Mouse (Mus musculus) liver, embryonic 14.5 days (tissue): ENCODE results near the gene Ttpal. TPM values are rescaled to one million over a fixed set of nuclear protein-coding genes. Genes with fewer than 3 reads are reported as not detected.

Experiments
- ATAC-seq: fragments of 200-750 bp; cut with Nextera tagmentation; 2 replicates; pipeline ENCODE4 v1.8.0; 2017; ENCODE audit warnings: moderate number of reproducible peaks, mild to moderate bottlenecking, moderate library complexity; ENCODE audit not compliant: insufficient read depth
- DNase-seq, 3 experiments: peaks; one replicate each; pipeline ENCODE4 v3.0.0-alpha.2; 2012 to 2013; ENCODE audit warnings: low read depth in 3 of 3, low spot score in 3 of 3
- H3K27ac ChIP-seq: fragments of 300-500 bp; sonication (generic); 2 replicates; pipeline ENCODE4 v1.5.1; 2014; ENCODE audit warnings: moderate library complexity, mild to moderate bottlenecking, control low read depth, inconsistent platforms
- H3K27me3 ChIP-seq: fragments of 300-500 bp; sonication (generic); 2 replicates; pipeline ENCODE4 v1.6.1; 2014; ENCODE audit warnings: mild to moderate bottlenecking, low read length, moderate library complexity; ENCODE audit not compliant: control insufficient read depth, insufficient read depth
- H3K36me3 ChIP-seq: fragments of 300-500 bp; sonication (generic); replicated peaks from 2 replicates; pipeline ENCODE4 v1.6.1; 2014; ENCODE audit warnings: low read depth; ENCODE audit not compliant: control insufficient read depth, insufficient read depth
- H3K4me1 ChIP-seq, 2 experiments: fragments of 200-500 bp in 1 of 2; fragments of 300-500 bp in 1 of 2; sonication (generic) in 1 of 2; replicated peaks; 2 replicates each; pipeline ENCODE4 v1.6.1; 2012 to 2014; ENCODE audit warnings: antibody characterized with exemption in 1 of 2, inconsistent platforms in 1 of 2, low read length in 1 of 2; ENCODE audit not compliant: control insufficient read depth in 2 of 2, insufficient read depth in 2 of 2
- H3K4me2 ChIP-seq: fragments of 300-500 bp; sonication (generic); 2 replicates; pipeline ENCODE4 v1.6.1; 2014; ENCODE audit warnings: low read depth, mild to moderate bottlenecking, control low read depth, moderate library complexity
- H3K4me3 ChIP-seq, 2 experiments: fragments of 200-500 bp in 1 of 2; fragments of 300-500 bp in 1 of 2; sonication (generic) in 1 of 2; 2 replicates each; pipeline ENCODE4 v1.5.1; 2012 to 2014; ENCODE audit warnings: low read depth in 2 of 2, low read length in 2 of 2, mild to moderate bottlenecking in 2 of 2, control low read depth in 1 of 2, inconsistent platforms in 1 of 2, moderate library complexity in 1 of 2; ENCODE audit not compliant: insufficient read depth in 1 of 2
- H3K9ac ChIP-seq: fragments of 300-500 bp; sonication (generic); replicated peaks from 2 replicates; pipeline ENCODE4 v1.6.1; 2014; ENCODE audit warnings: mild to moderate bottlenecking, control low read depth, moderate library complexity
- H3K9me3 ChIP-seq: fragments of 300-500 bp; sonication (generic); 2 replicates; pipeline ENCODE4 v1.6.1; 2016; ENCODE audit warnings: low read length, mixed read lengths; ENCODE audit not compliant: control insufficient read depth
- CTCF ChIP-seq: IDR thresholded peaks from 2 replicates; pipeline ENCODE4 v1.5.1; 2016; ENCODE audit warnings: antibody characterized with exemption, low read depth, control low read depth
- EP300 ChIP-seq: IDR thresholded peaks from 2 replicates; pipeline ENCODE4 v1.6.1; 2016; ENCODE audit warnings: antibody characterized with exemption, low read depth
- WGBS: fragments of 180-500 bp; shearing (Covaris S2); extraction: QIAGEN DNeasy Blood & Tissue Kit; methylation state at CpG from one replicate; pipeline ENCODE4 v1.1.7; 2014; ENCODE audit not compliant: insufficient replicate concordance; 5-methylcytosine and 5-hydroxymethylcytosine counted together
- polyA plus RNA-seq, 2 experiments: library from polyadenylated mRNA; depleted of rRNA in 1 of 2; stranded (reverse) in 1 of 2; unstranded in 1 of 2; fragments of >200 nt; fragmentation: Nextera tagmentation in 1 of 2; extraction: Ambion mirVana in 1 of 2; gene quantifications; 2 replicates each; pipeline versions ENCODE4 v1.2.1 to v1.2.3; 2012 to 2014

Gene Ttpal
- polyA plus RNA-seq, 2 experiments = 5.3 to 10.0 TPM

- peak; percentile 75 for ATAC-seq
- Histone ChIP-seq H3K4me1 (peaks cover 45 to 47% of the 10 kb centered on the region in 2 experiments), H3K4me3 (peak overlapping the region; percentile 81 to 84), H3K4me2 (peak overlapping the region; percentile 100), H3K36me3 (peaks cover 53% of the 10 kb centered on the region), H3K27ac (peak overlapping the region; percentile 92), H3K9ac (peak overlapping the region; percentile 96), H3K9me3 (no peaks in the 10 kb centered on the region), H3K27me3 (no peaks in the 10 kb centered on the region)
- 17% methylated on average over 30 of the region's 30 CpGs for WGBS
- peak in 1 of 3 experiments; percentile 95 for DNase-seq
- TF ChIP-seq CTCF (no peak), EP300 (peak; percentile 99)
These were observed 40.8 kb downstream of the Ttpal start for GRCm38 (mm10) chr2:163642685-163643575.

DNA sequence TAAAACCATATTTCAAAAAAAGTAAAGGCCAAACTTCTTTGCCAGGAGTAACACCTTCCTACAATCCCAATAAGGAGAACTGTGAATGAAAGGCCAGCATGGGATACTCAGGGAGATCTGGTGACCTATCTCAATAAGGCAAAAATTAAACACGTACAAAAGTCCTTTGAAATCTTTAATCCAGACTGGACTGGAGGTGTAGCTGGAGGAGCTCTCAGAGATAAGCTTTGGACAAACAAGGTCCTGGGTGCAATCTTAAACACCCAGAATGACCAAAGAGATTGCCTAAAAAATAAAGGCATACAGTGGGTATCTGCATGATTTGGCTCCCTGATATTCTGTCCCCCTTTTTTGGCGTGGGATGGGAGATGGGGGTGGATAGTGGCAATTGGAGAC is 41.5 kb downstream of the Ttpal start:
- TF ChIP-seq CTCF (no peak), EP300 (no peak)
- H3K36me3 ChIP-seq = peaks cover 47% of the 10 kb centered on the region
- 7% methylated on average over 2 of the region's 2 CpGs for WGBS
- ATAC-seq = no peak
- no peaks in the 10 kb centered on the region for H3K9me3 ChIP-seq
- H3K27ac ChIP-seq = peak overlapping the region; percentile 92
- no peaks in the 10 kb centered on the region for H3K27me3 ChIP-seq
- peak overlapping the region; percentile 96 for H3K9ac ChIP-seq
- peak overlapping the region; percentile 100 for H3K4me2 ChIP-seq
- DNase-seq = peak in 1 of 3 experiments; percentile 41
- peak overlapping the region; percentile 81 to 84 for H3K4me3 ChIP-seq
- peaks cover 41 to 42% of the 10 kb centered on the region in 2 experiments for H3K4me1 ChIP-seq

DNA sequence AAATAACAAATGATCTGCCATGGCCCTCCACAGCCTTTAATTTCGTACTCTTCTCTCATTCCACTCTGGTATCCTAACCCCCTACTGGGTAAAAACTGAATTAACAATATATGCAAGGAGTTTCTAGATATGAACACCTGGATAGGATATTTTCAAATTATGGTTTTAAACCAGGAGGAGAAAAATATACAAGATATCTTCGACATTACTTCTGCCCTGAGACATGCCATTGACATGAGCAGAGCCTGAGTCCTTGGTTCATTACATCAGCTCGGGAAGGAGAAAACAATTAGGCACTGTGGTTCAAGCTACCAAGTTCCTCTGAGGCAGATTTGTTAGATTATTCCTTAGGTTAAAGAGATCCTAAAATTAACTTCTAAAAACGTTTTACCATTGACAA is 41.9 kb downstream of the Ttpal start:
- DNase-seq (peak in 1 of 3 experiments; percentile 55), ATAC-seq (no peak)
- Histone ChIP-seq H3K36me3 (peaks cover 42% of the 10 kb centered on the region), H3K4me2 (peak overlapping the region; percentile 100), H3K27ac (peak overlapping the region; percentile 92), H3K27me3 (no peaks in the 10 kb centered on the region), H3K9me3 (no peaks in the 10 kb centered on the region), H3K4me1 (peaks cover 39% of the 10 kb centered on the region in 2 experiments), H3K9ac (peak overlapping the region; percentile 96), H3K4me3 (peak overlapping the region; percentile 81 to 84)
- WGBS = under 1% methylated on average over 4 of the region's 4 CpGs
- no peak for TF ChIP-seq CTCF
- no peak for TF ChIP-seq EP300

DNA sequence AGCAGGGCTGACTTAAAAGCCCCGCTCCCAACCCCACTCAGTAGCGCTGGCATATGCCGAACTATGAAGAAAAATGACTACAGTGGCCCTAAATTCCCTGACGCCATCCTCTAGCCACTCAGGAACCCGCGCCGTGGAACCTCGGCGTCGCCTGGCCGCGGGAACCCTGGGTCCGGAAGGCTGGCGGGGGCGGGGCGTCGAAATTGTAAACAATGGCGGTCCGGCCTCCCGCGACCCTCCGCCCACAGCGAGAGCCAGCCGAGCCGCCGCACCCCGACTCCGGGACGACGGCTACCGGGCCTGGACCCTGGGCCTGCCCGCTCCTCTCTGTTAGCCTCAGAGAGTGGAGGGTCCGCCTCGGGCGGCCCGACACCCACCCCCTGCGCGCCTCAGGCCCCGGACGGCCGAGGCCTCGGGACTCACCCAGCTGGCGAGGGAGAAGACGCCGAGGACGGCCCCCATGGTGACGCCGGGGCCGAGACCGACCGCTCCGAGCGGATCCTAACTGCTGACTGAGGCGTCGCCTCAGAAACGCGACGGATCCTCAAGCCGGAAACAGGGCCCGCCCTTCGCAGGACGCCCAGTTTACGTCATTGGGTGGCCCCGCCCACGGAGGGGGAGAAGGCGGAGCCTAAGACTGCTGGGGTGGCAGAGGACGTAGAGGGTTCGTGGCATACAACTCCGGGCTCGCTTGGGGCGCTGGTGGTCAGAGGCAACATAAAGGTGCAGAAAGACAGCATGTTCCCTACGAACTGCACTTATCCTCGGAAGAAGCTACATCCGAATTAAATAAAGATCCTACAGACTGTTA is 42.7 kb downstream of the Ttpal start, which contains the start of gene Serinc3:
Gene Serinc3, minus strand, starts transcription at position 557 of the 811 bp plus-strand sequence.
- DNase-seq (peak; percentile 86 to 98 (median 87)), ATAC-seq (peak; percentile 84)
- peak within 1 kb of the TSS; percentile 81 to 84 for H3K4me3 ChIP-seq
- peak within 1 kb of the TSS; percentile 96 for H3K9ac ChIP-seq
- WGBS = under 1% methylated on average over 71 of the region's 74 CpGs
- no peaks in the 10 kb centered on the region for H3K9me3 ChIP-seq
- TF ChIP-seq CTCF = peak; percentile 80
- TF ChIP-seq EP300 = peak; percentile 63
- no peaks in the 10 kb centered on the region for H3K27me3 ChIP-seq
- H3K4me1 ChIP-seq = peaks cover 31 to 34% of the 10 kb centered on the region in 2 experiments
- H3K4me2 ChIP-seq = peak within 1 kb of the TSS; percentile 100
- H3K27ac ChIP-seq = peak within 1 kb of the TSS; percentile 92
- peaks cover 35% of the 10 kb centered on the region for H3K36me3 ChIP-seq
